ENCODE assay signal across 12 mouse cellular contexts in the genomic region with DNA sequence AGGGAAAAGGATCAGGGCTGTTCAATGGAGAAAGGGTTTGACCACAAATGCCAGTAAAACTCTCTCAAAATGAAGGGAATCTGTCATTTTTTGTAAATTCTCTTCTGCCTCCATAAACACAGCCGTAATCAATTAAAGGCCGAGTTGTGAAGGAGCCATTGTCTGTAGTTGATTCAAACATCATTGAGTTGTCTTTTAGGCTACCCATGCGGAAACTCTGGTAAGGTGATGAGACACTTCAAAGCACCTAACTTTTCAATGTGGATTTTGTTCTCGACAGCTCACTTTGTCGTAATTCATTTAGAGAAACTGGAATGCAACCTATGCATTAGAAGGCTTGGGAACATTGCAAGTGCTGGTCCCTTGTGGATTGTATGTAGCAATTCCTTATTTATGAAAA.
"Had no signal": no experiment of that assay in that cellular context is flagged by ENCODE, and none has a peak within 500 bp of the region (broad histone marks: within the 10 kb centered on the region; RNA-seq: fewer than 3 reads in every experiment).

No protein-coding gene starts in this region.

- DNase-seq: kidney, postnatal 25 days; layer of hippocampus, adult 9-11 months; layer of hippocampus, postnatal 36 days; left cerebral cortex, postnatal 4 days; lung, adult 18-20 months; right cerebral cortex, postnatal 4 days; spleen, adult 18-20 months; thymus, adult 18-20 months; thymus, postnatal 14 days had no signal

- H3K36me3 ChIP-seq: limb, embryonic 13.5 days; midbrain, embryonic 13.5 days had no signal

- ATAC-seq: midbrain, embryonic 13.5 days had no signal

- H3K9me3 ChIP-seq: limb, embryonic 13.5 days; midbrain, embryonic 13.5 days had no signal

- H3K4me2 ChIP-seq: limb, embryonic 13.5 days; midbrain, embryonic 13.5 days had no signal

- H3K9ac ChIP-seq: limb, embryonic 13.5 days; liver, embryonic 14.5 days; midbrain, embryonic 13.5 days had no signal

- H3K27ac ChIP-seq: limb, embryonic 13.5 days; liver, embryonic 14.5 days; midbrain, embryonic 13.5 days had no signal

- H3K4me3 ChIP-seq: limb, embryonic 13.5 days; midbrain, embryonic 13.5 days had no signal

- H3K4me1 ChIP-seq: midbrain, embryonic 13.5 days had no signal

- H3K27me3 ChIP-seq: limb, embryonic 13.5 days; midbrain, embryonic 13.5 days had no signal
